Mouse (Mus musculus) hindbrain, embryonic 12.5 days (tissue): ENCODE data around the gene Creb3. TPM values are rescaled to one million over a fixed set of nuclear protein-coding genes. Genes with fewer than 3 reads are reported as not detected.
A peak's percentile ranks its signal among the peaks of the same experiment; 100 is the strongest.

ENCODE experiments used
- ATAC-seq: fragments of 200-750 bp; cut with Nextera tagmentation; 2 replicates; pipeline ENCODE4 v1.8.0; 2017; ENCODE audit warnings: moderate TSS enrichment; ENCODE audit not compliant: low FRiP score
- H3K27ac ChIP-seq: fragments of 300-500 bp; sonication (generic); 2 replicates; pipeline ENCODE4 v1.5.1; 2016; ENCODE audit warnings: mild to moderate bottlenecking
- H3K27me3 ChIP-seq: fragments of 300-500 bp; sonication (generic); 2 replicates; pipeline ENCODE4 v1.6.1; 2016; ENCODE audit warnings: mild to moderate bottlenecking
- H3K36me3 ChIP-seq: fragments of 300-500 bp; sonication (generic); 2 replicates; pipeline ENCODE4 v1.6.1; 2016; ENCODE audit warnings: mild to moderate bottlenecking
- H3K4me1 ChIP-seq: fragments of 300-500 bp; sonication (generic); 2 replicates; pipeline ENCODE4 v1.6.1; 2016
- H3K4me2 ChIP-seq: fragments of 300-500 bp; sonication (generic); replicated peaks from 2 replicates; pipeline ENCODE4 v1.6.1; 2016; ENCODE audit warnings: mild to moderate bottlenecking
- H3K4me3 ChIP-seq: fragments of 300-500 bp; sonication (generic); 2 replicates; pipeline ENCODE4 v1.5.1; 2016; ENCODE audit warnings: mild to moderate bottlenecking
- H3K9ac ChIP-seq: fragments of 300-500 bp; sonication (generic); 2 replicates; pipeline ENCODE4 v1.6.1; 2016; ENCODE audit warnings: mild to moderate bottlenecking, moderate library complexity
- H3K9me3 ChIP-seq: fragments of 300-500 bp; sonication (generic); replicated peaks from 2 replicates; pipeline ENCODE4 v1.6.1; 2016; ENCODE audit warnings: mild to moderate bottlenecking
- WGBS: fragments of 180-500 bp; shearing (Covaris S2); methylation state at CpG from one replicate; pipeline ENCODE4 v1.1.7; 2016; 5-methylcytosine and 5-hydroxymethylcytosine counted together
- polyA plus RNA-seq: library from polyadenylated mRNA; unstranded; fragments of >200 nt; fragmentation: Nextera tagmentation; extraction: Ambion mirVana; gene quantifications from 2 replicates; pipeline ENCODE4 v1.2.1, GENCODE M21; 2016

The Creb3 gene
- 60.2 and 65.7 TPM in 2 replicates for polyA plus RNA-seq

DNA sequence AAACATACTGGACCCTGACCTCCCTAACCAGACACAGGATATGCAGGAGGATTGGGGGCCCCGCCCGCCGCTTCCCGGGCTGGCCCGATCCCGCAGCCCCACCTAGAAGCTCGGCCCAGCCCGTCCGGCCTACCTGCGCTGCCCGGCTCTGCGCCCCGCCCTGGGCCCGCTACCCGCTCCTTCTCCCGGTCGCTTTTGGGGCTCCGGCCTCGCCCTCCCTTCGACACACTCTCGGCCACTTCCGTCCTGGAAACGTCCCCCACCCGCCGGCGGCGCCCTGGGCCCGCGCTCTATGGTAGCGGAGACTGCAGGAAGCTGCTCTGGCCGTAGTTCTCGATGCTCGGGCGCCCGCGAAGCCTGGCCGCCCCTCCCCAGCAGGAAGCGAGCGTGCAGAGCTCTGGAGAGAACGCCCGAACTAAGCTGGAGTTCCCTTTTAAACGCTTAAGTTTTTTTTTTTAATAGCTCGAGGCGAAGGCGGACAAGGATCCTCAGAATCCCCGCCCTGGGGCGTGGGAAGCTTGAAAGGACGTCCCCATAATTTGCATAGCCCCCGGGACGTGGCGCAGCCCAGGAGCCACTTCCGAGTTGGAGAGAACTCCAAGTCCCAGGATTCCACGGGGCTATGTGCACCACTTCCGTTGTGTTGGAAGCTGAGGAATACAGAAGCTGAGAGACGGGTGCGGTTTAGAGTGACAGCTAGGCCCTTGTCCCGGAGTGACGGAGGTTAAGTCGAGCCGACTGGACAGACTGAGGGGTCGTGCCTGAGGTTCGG is at the start of gene Creb3, which contains the start of gene Tln1:
Creb3 (plus strand) TSS at position 336 of the 772 bp plus-strand sequence.
Tln1 (minus strand) TSS at position 695 of the 772 bp plus-strand sequence.
- H3K27ac ChIP-seq, result peak within 1 kb of the TSS; percentile 97
- no peaks in the 10 kb centered on the region for H3K27me3 ChIP-seq
- WGBS, result under 1% methylated on average over 61 of the region's 62 CpGs
- H3K9ac ChIP-seq, result peak within 1 kb of the TSS; percentile 93
- H3K9me3 ChIP-seq, result no peaks in the 10 kb centered on the region
- H3K36me3 ChIP-seq, result peaks cover 26% of the 10 kb centered on the region
- ATAC-seq, result peak; percentile 96
- peak within 1 kb of the TSS; percentile 92 for H3K4me2 ChIP-seq
- peak within 1 kb of the TSS; percentile 85 for H3K4me3 ChIP-seq
- H3K4me1 ChIP-seq, result peaks cover 55% of the 10 kb centered on the region

- H3K9ac ChIP-seq, result no peak overlapping the region
- H3K36me3 ChIP-seq, result no peaks in the 10 kb centered on the region
- peaks cover 15% of the 10 kb centered on the region for H3K4me1 ChIP-seq
- H3K27ac ChIP-seq, result no peak overlapping the region
- ATAC-seq, result no peak
- 63% methylated on average over 7 of the region's 7 CpGs for WGBS
- H3K4me2 ChIP-seq, result no peak overlapping the region
- H3K9me3 ChIP-seq, result no peaks in the 10 kb centered on the region
- H3K4me3 ChIP-seq, result no peak overlapping the region
- peaks cover 26% of the 10 kb centered on the region for H3K27me3 ChIP-seq
These were observed 49.5 kb upstream of the Creb3 start for GRCm38 (mm10) chr4:43512653-43513052.

DNA sequence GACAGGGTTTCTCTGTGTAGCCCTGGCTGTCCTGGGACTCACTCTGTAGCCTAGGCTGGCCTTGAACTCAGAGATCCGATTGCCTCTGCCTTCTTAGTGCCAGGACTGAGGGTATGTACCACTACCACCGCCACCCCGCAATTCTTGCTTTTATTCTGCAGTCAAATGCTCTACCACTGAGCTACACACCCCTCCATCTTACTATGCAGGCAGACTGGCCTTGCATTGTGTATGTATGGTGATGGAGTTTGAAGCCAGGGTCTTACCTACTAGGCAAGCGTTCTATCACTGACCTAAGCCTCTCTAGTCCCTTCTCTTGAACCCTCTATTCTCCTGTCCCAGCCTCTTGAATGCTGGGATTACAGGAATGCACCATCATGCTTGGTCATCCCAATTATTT is 48.8 kb upstream of the Creb3 start:
- WGBS, result 85% methylated on average over 4 of the region's 4 CpGs
- Histone ChIP-seq H3K27ac (no peak overlapping the region), H3K4me1 (peaks cover 10% of the 10 kb centered on the region), H3K9me3 (no peaks in the 10 kb centered on the region), H3K27me3 (peaks cover 26% of the 10 kb centered on the region), H3K4me3 (no peak overlapping the region), H3K4me2 (no peak overlapping the region), H3K9ac (no peak overlapping the region), H3K36me3 (no peaks in the 10 kb centered on the region)
- no peak for ATAC-seq

- no peak overlapping the region for H3K4me3 ChIP-seq
- no peaks in the 10 kb centered on the region for H3K36me3 ChIP-seq
- no peak overlapping the region for H3K4me2 ChIP-seq
- no peak overlapping the region for H3K27ac ChIP-seq
- peaks cover 8% of the 10 kb centered on the region for H3K4me1 ChIP-seq
- no peaks in the 10 kb centered on the region for H3K9me3 ChIP-seq
- H3K27me3 ChIP-seq, result peaks cover 26% of the 10 kb centered on the region
- WGBS, result 82% methylated on average over 4 of the region's 4 CpGs
- H3K9ac ChIP-seq, result no peak overlapping the region
- no peak for ATAC-seq
These were observed 48.3 kb upstream of the Creb3 start for GRCm38 (mm10) chr4:43513791-43514190.

DNA sequence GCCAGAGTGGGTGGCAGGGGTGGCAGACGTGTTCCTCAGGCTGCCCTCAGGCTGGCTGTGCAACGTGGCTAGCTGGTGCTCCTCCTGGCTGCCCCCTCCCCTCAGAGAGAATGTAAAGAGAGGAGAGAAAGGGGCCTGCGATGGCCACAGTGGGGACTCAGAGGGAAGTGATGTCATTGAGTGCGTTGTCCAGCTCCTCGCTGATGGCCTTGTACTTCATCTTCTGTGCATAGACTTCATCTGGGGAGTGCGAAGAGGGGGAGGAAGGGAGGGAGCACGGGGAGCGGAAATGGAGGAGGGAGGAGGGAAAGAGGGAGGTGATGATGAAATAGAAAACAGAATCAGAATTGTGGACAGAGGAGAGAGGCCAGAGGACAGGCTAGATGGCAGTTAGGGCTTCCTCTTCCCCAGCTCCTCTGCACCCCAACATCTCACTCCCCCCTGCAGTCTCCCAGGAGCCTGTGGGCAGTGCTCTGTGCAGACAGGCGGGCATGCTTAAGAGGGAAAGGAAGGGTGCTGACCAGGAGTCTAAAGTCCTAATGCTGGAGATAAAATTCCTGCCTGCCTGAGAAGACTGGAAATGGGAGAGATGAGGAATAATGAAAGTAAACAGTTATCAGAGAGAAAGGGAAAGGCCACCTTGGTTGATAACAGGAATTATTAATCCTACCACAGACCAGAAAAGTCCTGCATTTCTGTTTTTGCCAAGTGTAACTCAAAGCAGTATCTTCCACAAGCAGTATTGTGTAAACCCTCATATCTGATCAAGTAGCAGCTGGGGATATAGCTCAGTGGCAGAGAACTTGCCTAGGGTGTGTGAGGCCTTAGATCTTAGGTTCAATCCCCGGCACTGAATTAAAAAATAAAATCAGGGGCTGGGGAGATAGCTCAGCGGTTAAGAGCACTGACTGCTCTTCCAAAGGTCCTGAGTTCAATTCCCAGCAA is 46.1 kb upstream of the Creb3 start:
- H3K27ac ChIP-seq, result no peak overlapping the region
- no peak overlapping the region for H3K9ac ChIP-seq
- no peak for ATAC-seq
- peaks cover 16% of the 10 kb centered on the region for H3K4me1 ChIP-seq
- no peaks in the 10 kb centered on the region for H3K9me3 ChIP-seq
- WGBS, result 78% methylated on average over 11 of the region's 11 CpGs
- peaks cover 21% of the 10 kb centered on the region for H3K27me3 ChIP-seq
- H3K4me3 ChIP-seq, result no peak overlapping the region
- no peaks in the 10 kb centered on the region for H3K36me3 ChIP-seq
- no peak overlapping the region for H3K4me2 ChIP-seq

- peaks cover 36% of the 10 kb centered on the region for H3K4me1 ChIP-seq
- H3K4me3 ChIP-seq, result 0 out of 2 replicates have a peak overlapping the region, but pooled peaks have one; percentile 3
- ATAC-seq, result no peak
- H3K9me3 ChIP-seq, result no peaks in the 10 kb centered on the region
- 14% methylated on average over 10 of the region's 10 CpGs for WGBS
- peaks cover 56% of the 10 kb centered on the region for H3K27me3 ChIP-seq
- no peaks in the 10 kb centered on the region for H3K36me3 ChIP-seq
- H3K27ac ChIP-seq, result no peak overlapping the region
- H3K9ac ChIP-seq, result no peak overlapping the region
- H3K4me2 ChIP-seq, result peak overlapping the region; percentile 41
These were observed 42.6 kb upstream of the Creb3 start for GRCm38 (mm10) chr4:43519551-43519950.

- no peaks in the 10 kb centered on the region for H3K9me3 ChIP-seq
- H3K27me3 ChIP-seq, result peaks cover 60% of the 10 kb centered on the region
- peak overlapping the region; percentile 41 for H3K4me2 ChIP-seq
- peaks cover 39% of the 10 kb centered on the region for H3K4me1 ChIP-seq
- H3K36me3 ChIP-seq, result no peaks in the 10 kb centered on the region
- H3K4me3 ChIP-seq, result 0 out of 2 replicates have a peak overlapping the region, but pooled peaks have one; percentile 3
- peak; percentile 45; the same call in 1 of the 2 replicates for ATAC-seq
- H3K27ac ChIP-seq, result no peak overlapping the region
- WGBS, result 13% methylated on average over 6 of the region's 6 CpGs
- no peak overlapping the region for H3K9ac ChIP-seq
These were observed 42.2 kb upstream of the Creb3 start for GRCm38 (mm10) chr4:43519956-43520355.

- WGBS, result 64% methylated on average over 5 of the region's 5 CpGs
- Histone ChIP-seq H3K27ac (no peak overlapping the region), H3K4me1 (peaks cover 20% of the 10 kb centered on the region), H3K36me3 (peaks cover 18% of the 10 kb centered on the region), H3K9me3 (no peaks in the 10 kb centered on the region), H3K9ac (no peak overlapping the region), H3K27me3 (peaks cover 36% of the 10 kb centered on the region), H3K4me3 (no peak overlapping the region), H3K4me2 (no peak overlapping the region)
- ATAC-seq, result no peak
These were observed 34.3 kb upstream of the Creb3 start for GRCm38 (mm10) chr4:43527880-43528279.

GRCm38 (mm10) chr4:43528487-43528886 is 33.6 kb upstream of the Creb3 start:
- no peaks in the 10 kb centered on the region for H3K9me3 ChIP-seq
- peaks cover 13% of the 10 kb centered on the region for H3K4me1 ChIP-seq
- no peak overlapping the region for H3K9ac ChIP-seq
- no peak overlapping the region for H3K4me3 ChIP-seq
- peaks cover 29% of the 10 kb centered on the region for H3K27me3 ChIP-seq
- H3K4me2 ChIP-seq, result no peak overlapping the region
- 79% methylated on average over 9 of the region's 9 CpGs for WGBS
- no peak overlapping the region for H3K27ac ChIP-seq
- peaks cover 24% of the 10 kb centered on the region for H3K36me3 ChIP-seq
- ATAC-seq, result no peak

- peaks cover 14% of the 10 kb centered on the region for H3K27me3 ChIP-seq
- ATAC-seq, result no peak
- peaks cover 40% of the 10 kb centered on the region for H3K36me3 ChIP-seq
- H3K9me3 ChIP-seq, result no peaks in the 10 kb centered on the region
- WGBS, result 73% methylated on average over 8 of the region's 8 CpGs
- H3K4me1 ChIP-seq, result no peaks in the 10 kb centered on the region
- no peak overlapping the region for H3K27ac ChIP-seq
- no peak overlapping the region for H3K9ac ChIP-seq
- H3K4me3 ChIP-seq, result no peak overlapping the region
- H3K4me2 ChIP-seq, result no peak overlapping the region
These were observed 32.0 kb upstream of the Creb3 start for GRCm38 (mm10) chr4:43530081-43530501.

DNA sequence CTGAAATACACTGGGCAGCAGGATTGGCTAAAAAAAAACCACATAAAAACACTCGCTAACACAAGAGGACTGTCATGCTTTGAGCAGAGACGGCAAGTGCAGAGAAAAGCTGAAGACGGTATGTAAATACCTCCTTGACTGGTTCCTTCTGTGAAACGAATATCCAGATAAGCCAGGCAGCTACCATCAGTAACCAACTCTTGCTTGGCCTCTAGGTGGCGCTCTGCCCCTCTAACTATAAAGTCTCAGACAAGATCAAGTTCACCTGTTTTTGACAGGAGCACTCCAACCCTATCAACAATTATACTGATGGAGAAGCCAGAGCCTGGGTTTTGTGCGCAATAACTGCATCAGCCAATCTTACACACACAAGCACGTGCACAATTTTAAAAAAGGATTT is 31.6 kb upstream of the Creb3 start:
- H3K27ac ChIP-seq, result no peak overlapping the region
- no peak for ATAC-seq
- H3K36me3 ChIP-seq, result peaks cover 45% of the 10 kb centered on the region
- H3K27me3 ChIP-seq, result peaks cover 9% of the 10 kb centered on the region
- no peaks in the 10 kb centered on the region for H3K4me1 ChIP-seq
- H3K4me2 ChIP-seq, result no peak overlapping the region
- no peaks in the 10 kb centered on the region for H3K9me3 ChIP-seq
- no peak overlapping the region for H3K4me3 ChIP-seq
- no peak overlapping the region for H3K9ac ChIP-seq
- 26% methylated on average over 7 of the region's 7 CpGs for WGBS

- no peak overlapping the region for H3K27ac ChIP-seq
- no peaks in the 10 kb centered on the region for H3K4me1 ChIP-seq
- H3K36me3 ChIP-seq, result peaks cover 70% of the 10 kb centered on the region
- no peaks in the 10 kb centered on the region for H3K9me3 ChIP-seq
- ATAC-seq, result no peak
- H3K4me2 ChIP-seq, result no peak overlapping the region
- no peak overlapping the region for H3K4me3 ChIP-seq
- WGBS, result 85% methylated on average over 9 of the region's 9 CpGs
- H3K9ac ChIP-seq, result no peak overlapping the region
- H3K27me3 ChIP-seq, result no peaks in the 10 kb centered on the region
These were observed 28.9 kb upstream of the Creb3 start for GRCm38 (mm10) chr4:43533270-43533669.
